Mouse (Mus musculus) heart, adult 2 months (tissue): ENCODE measurements at regions not wholly inside any gene's neighbourhood (a gene's known extent, or its start where the extent isn't known, plus 50 kb on each side); places are given as distances from the start of the nearest gene placed in this dataset.

Experiments
- CTCF ChIP-seq: fragments of 200-600 bp; IDR thresholded peaks from 2 replicates; pipeline ENCODE4 v1.8.1; 2022; ENCODE audit warnings: antibody characterized with exemption, mild to moderate bottlenecking, moderate library complexity
- EP300 ChIP-seq: fragments of 200-500 bp; IDR thresholded peaks from 2 replicates; pipeline ENCODE4 v1.6.1; 2011; ENCODE audit warnings: low read depth, low read length, control low read depth; ENCODE audit not compliant: insufficient read depth
- POLR2A ChIP-seq: fragments of 200-500 bp; IDR thresholded peaks from 2 replicates; pipeline ENCODE4 v1.6.1; 2011; ENCODE audit warnings: mild to moderate bottlenecking, low read depth, low read length, control low read depth; ENCODE audit not compliant: insufficient read depth

DNA sequence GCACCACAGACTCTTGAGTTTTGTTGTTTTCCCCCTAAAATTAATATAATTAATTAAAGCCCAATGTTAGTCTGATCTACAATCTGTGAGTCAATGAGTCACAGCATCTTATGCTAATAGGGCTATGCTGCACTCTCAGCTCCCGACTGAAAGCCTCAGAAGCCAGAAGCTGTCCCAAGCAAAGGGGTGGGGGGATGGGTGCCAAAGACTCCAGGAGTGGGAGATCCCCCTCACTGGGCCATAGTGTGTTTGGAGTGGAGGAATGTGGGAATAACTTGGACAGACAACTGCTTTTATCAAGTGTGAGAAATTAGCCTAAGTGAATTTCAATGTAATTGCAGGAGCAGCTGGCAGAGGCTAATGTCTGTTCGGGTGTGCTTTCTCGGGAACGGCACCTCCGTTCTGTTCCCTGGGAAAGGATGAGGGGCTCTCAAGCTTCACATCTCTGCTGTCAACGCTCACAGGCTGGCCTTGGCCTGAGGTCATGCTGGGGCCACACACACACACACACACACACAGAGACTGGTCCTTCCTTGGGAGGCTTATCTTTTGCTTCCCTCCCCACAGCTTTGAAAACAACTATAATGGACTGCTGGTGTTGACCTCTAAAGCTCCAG, 124.2 kb upstream of the 1700016C15Rik start:
- TF ChIP-seq EP300: no peak
- no peak for TF ChIP-seq CTCF
- no peak for TF ChIP-seq POLR2A
